Mouse (Mus musculus) kidney, embryonic 16.5 days (tissue): Measurements from ENCODE around the gene Ptn. TPM values are rescaled to one million over a fixed set of nuclear protein-coding genes. Genes with fewer than 3 reads are reported as not detected.
"Not testable (repeated sequence)": the region's sequence is repeated elsewhere in the genome, so short reads cannot be mapped to it uniquely, and the experiment has no call there.

Experiments
- ATAC-seq: fragments of 200-750 bp; cut with Nextera tagmentation; 2 replicates; pipeline ENCODE4 v1.8.0; 2017; ENCODE audit warnings: moderate TSS enrichment; ENCODE audit not compliant: low FRiP score, low TSS enrichment
- H3K27ac ChIP-seq: fragments of 300-500 bp; sonication (generic); 2 replicates; pipeline ENCODE4 v1.5.1; 2014; ENCODE audit warnings: low read length
- H3K27me3 ChIP-seq: fragments of 300-500 bp; sonication (generic); 2 replicates; pipeline ENCODE4 v1.6.1; 2014; ENCODE audit warnings: low read length, control low read depth, mixed read lengths; ENCODE audit not compliant: insufficient read depth
- H3K36me3 ChIP-seq: fragments of 300-500 bp; sonication (generic); 2 replicates; pipeline ENCODE4 v1.6.1; 2014; ENCODE audit warnings: low read length, control low read depth, mixed read lengths; ENCODE audit not compliant: insufficient read depth
- H3K4me1 ChIP-seq: fragments of 300-500 bp; sonication (generic); 2 replicates; pipeline ENCODE4 v1.6.1; 2014; ENCODE audit warnings: low read length, control low read depth, mixed read lengths; ENCODE audit not compliant: insufficient read depth
- H3K4me2 ChIP-seq: fragments of 300-500 bp; sonication (generic); replicated peaks from 2 replicates; pipeline ENCODE4 v1.6.1; 2014; ENCODE audit warnings: low read depth, low read length
- H3K4me3 ChIP-seq: fragments of 300-500 bp; sonication (generic); 2 replicates; pipeline ENCODE4 v1.5.1; 2014; ENCODE audit warnings: mild to moderate bottlenecking, low read length
- H3K9ac ChIP-seq: fragments of 300-500 bp; sonication (generic); replicated peaks from 2 replicates; pipeline ENCODE4 v1.6.1; 2014; ENCODE audit warnings: low read length
- H3K9me3 ChIP-seq: fragments of 300-500 bp; sonication (generic); 2 replicates; pipeline ENCODE4 v1.6.1; 2016; ENCODE audit warnings: low read length, control low read depth
- WGBS: fragments of 180-500 bp; shearing (Covaris S2); extraction: QIAGEN DNeasy Blood & Tissue Kit; methylation state at CpG from one replicate; pipeline ENCODE4 v1.1.7; 2014; 5-methylcytosine and 5-hydroxymethylcytosine counted together
- polyA plus RNA-seq: library from polyadenylated mRNA; unstranded; fragments of >200 nt; fragmentation: Nextera tagmentation; extraction: Ambion mirVana; gene quantifications from 2 replicates; pipeline ENCODE4 v1.2.1, GENCODE M21; 2015

The Ptn gene
- polyA plus RNA-seq, 1 experiment from 2014 or later, result 342 TPM

DNA sequence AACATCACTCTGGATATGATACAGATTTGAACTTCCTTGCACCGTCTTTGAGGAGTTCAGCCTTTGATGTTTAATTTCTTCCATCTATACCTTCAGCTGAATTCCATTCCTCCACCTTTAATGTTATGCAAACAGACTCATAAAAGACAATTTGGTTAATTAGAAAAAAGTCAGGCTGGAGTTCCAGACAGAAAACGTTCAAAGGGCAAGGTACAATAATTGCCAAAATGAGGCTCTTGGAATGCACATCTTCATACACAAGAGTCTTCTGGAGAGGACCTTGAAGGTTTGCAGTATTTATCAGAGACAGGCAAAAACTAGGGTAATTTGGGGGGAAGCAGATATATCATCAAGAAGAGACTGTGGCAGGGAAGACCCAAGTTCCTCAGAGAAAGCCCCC lies 37.5 kb downstream of the Ptn start:
- no peak overlapping the region for H3K9ac ChIP-seq
- WGBS, result 74% methylated on average over 2 of the region's 2 CpGs
- H3K27ac ChIP-seq, result no peak overlapping the region
- H3K27me3 ChIP-seq, result no peaks in the 10 kb centered on the region
- no peak for ATAC-seq
- H3K9me3 ChIP-seq, result no peaks in the 10 kb centered on the region
- H3K4me2 ChIP-seq, result no peak overlapping the region
- no peak overlapping the region for H3K4me3 ChIP-seq
- peaks cover 2% of the 10 kb centered on the region; the same call in 1 of the 2 replicates for H3K36me3 ChIP-seq
- H3K4me1 ChIP-seq, result peaks cover 16% of the 10 kb centered on the region

DNA sequence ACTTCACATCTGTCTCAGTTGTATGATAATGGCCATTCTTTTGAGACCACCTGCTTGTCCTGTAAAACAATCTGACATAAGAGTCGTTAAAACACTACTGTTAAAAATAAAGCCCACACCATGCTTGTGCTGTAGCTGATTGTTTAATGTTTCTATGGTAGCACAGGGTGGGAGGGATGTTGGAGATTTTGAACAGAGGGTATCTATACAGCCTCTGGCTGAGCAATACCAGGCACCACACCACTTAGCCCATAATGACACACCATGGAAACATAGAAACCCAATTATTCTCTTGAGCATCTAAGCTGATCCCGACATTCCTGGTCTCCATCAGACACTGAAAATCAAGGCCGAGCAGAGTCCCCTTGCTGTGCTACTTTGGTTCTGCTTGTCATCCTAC lies 41.0 kb downstream of the Ptn start:
- Histone ChIP-seq H3K4me1 (no peaks in the 10 kb centered on the region), H3K4me3 (no peak overlapping the region), H3K4me2 (no peak overlapping the region), H3K27me3 (no peaks in the 10 kb centered on the region), H3K36me3 (peaks cover 7% of the 10 kb centered on the region), H3K9ac (no peak overlapping the region), H3K27ac (no peak overlapping the region), H3K9me3 (no peaks in the 10 kb centered on the region)
- ATAC-seq, result no peak
- WGBS, result 81% methylated on average over 3 of the region's 3 CpGs

DNA sequence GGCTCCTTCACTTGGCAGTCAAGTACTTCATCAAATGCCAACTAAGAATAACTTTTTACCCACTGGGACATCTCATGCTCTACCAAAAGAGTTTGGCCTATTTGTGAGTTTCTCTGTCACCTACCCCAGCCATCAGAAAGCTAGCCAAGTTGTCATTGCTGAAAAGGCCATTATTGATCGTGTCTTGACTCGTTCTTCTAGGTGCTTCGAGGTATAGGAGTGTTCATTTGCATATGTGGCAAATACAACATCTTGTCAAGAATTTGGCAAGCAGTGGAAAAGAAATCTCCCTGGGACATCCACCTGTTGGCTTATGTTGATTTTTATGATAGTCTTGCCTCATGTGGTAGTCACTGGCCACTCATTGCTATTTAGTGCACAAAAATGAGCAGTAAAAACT lies 43.1 kb downstream of the Ptn start:
- H3K27me3 ChIP-seq, result no peaks in the 10 kb centered on the region
- H3K4me2 ChIP-seq, result no peak overlapping the region
- no peaks in the 10 kb centered on the region for H3K4me1 ChIP-seq
- no peak overlapping the region for H3K27ac ChIP-seq
- peaks cover 7% of the 10 kb centered on the region for H3K36me3 ChIP-seq
- no peak for ATAC-seq
- no peak overlapping the region for H3K4me3 ChIP-seq
- no peaks in the 10 kb centered on the region for H3K9me3 ChIP-seq
- WGBS, result 97% methylated on average over 3 of the region's 3 CpGs
- no peak overlapping the region for H3K9ac ChIP-seq

DNA sequence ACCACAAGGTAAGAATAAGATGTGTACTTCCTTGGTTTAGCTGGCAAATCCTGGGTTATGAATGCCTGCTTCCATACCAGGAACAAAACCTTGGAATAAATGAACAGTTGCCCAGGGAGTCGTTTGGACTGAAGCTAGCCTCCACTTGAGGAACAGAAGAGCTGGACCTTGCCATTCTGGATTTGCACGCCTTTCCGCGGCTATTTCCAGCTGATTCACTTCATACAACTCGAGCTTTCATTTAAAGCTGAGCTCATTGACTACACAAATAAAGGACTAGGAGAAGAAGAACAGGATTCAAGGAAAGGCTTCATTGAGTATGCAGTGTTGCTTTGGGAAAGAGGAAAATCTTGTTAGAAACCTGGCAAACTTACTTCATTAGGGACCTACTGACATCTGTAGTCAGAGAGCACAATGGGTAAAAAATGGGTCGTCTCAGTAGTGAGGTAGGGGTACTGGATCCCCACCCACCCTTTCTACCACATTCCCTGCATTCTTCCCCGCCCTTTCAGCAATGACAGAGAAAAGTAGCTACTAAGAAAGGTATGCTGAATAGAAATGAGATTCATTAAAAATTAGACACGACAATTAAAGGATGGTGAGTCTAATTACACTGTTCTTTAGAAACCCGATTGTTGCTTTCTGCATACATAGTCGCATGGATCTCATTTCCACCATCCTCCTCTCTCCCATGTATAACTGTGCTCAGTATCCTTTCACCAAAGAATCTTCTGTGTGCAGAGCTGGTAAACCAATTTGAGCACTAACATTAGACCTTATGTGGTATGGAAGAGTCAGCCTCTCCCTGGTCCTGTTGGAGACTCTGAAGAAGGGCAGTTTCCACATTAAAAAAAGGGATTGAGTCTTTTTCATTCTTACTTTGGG lies 54.8 kb downstream of the Ptn start:
- Histone ChIP-seq H3K4me2 (no peak overlapping the region), H3K9ac (no peak overlapping the region), H3K9me3 (no peaks in the 10 kb centered on the region), H3K4me3 (no peak overlapping the region), H3K27me3 (no peaks in the 10 kb centered on the region), H3K27ac (no peak overlapping the region), H3K36me3 (0 out of 2 replicates have a peak, but pooled peaks cover 2% of the 10 kb centered on the region), H3K4me1 (no peaks in the 10 kb centered on the region)
- WGBS, result 86% methylated on average over 10 of the region's 10 CpGs
- ATAC-seq, result no peak

DNA sequence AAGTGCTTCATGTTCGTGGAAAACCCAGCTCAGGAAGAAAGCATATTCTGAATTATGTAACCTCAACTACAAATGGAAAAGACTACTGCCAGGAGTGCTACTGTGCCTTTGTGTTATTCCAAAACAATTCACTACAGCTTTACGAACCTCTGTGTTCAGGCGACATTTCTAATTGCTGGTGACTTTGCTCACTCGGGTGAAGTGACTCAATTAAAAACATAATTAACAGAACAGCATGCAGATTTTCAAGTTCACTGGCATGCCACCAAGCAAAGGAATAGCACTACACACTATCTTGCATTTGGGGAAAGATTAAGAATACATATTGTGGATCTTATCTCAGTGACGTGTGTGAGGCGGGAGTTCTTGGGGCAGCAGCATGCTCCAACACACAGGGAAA lies 57.1 kb downstream of the Ptn start:
- ATAC-seq, result no peak
- H3K27me3 ChIP-seq, result no peaks in the 10 kb centered on the region
- H3K9me3 ChIP-seq, result no peaks in the 10 kb centered on the region
- H3K4me3 ChIP-seq, result no peak overlapping the region
- H3K9ac ChIP-seq, result no peak overlapping the region
- no peak overlapping the region for H3K4me2 ChIP-seq
- H3K27ac ChIP-seq, result no peak overlapping the region
- 0 out of 2 replicates have a peak, but pooled peaks cover 2% of the 10 kb centered on the region for H3K36me3 ChIP-seq
- H3K4me1 ChIP-seq, result no peaks in the 10 kb centered on the region
- WGBS, result 65% methylated on average over 6 of the region's 6 CpGs

DNA sequence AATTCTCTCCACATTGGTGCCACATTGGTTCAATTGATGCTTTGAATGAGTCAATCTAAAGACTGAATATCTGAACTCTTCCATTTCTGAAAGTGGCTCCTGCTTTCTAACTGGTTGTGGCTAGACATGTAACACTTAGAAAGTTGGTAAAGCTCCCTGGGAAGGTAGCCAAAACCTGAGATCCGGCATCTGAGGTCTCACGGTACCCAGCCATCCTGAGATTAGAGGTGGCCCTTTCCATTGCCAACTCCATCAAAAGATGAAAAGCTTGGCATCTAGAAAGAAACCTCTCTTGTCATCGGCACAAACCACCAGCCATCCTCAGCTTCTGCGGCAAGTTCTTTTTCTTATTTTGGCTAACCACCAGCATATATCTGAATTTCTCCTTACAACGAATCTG lies 70.2 kb downstream of the Ptn start:
- 94% methylated on average over 5 of the region's 5 CpGs for WGBS
- Histone ChIP-seq H3K9ac (no peak overlapping the region), H3K4me2 (no peak overlapping the region), H3K27me3 (no peaks in the 10 kb centered on the region), H3K27ac (no peak overlapping the region), H3K9me3 (no peaks in the 10 kb centered on the region), H3K36me3 (peaks cover 40% of the 10 kb centered on the region), H3K4me3 (no peak overlapping the region), H3K4me1 (no peaks in the 10 kb centered on the region)
- no peak for ATAC-seq

DNA sequence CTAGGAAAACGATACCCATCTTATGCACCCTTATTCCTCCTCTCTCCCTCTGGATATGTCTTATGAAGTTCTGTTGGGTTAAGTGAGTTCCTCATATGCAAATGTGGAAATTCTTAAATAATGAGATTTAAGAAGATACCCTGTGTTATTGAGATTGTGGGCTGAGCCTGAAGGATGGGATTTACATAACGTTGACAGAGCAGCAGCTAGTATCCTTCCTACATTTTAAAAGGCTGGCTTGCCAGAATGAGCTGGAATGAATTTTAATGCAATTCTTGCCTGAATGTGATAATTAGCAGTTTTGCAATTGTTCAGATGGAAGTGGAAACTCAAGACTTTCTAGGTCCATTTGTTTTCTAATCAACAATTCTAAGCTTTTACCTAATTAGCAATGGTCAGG lies 73.3 kb downstream of the Ptn start:
- 78% methylated on average over 2 of the region's 2 CpGs for WGBS

DNA sequence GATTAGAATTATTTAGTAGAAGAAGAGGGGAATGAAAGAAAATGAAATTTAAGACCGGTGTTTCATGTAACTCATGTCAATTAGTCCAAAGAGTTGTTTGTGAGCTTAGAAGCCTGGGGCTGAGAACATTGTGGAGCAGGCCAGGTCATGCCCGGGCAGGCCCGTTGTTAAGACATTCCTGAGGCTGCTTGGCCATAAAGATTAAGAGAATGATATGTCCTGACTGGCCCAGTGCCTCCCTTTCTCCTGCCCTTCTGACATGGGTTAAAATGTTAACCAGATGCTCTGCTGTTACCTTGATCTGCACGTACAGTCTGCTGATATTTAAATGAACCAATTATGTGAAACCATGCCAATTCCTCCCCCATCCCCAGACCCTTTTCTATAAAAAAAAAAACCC lies 74.4 kb downstream of the Ptn start:
- H3K27me3 ChIP-seq, H3K4me1 ChIP-seq, H3K4me2 ChIP-seq, H3K9ac ChIP-seq, H3K4me3 ChIP-seq: not testable (repeated sequence)
- peak; percentile 65; the same call in 1 of the 2 replicates for ATAC-seq
- peaks cover 20% of the 10 kb centered on the region for H3K9me3 ChIP-seq
- peak overlapping the region; percentile 36; the same call in 1 of the 2 replicates for H3K27ac ChIP-seq
- H3K36me3 ChIP-seq, result peaks cover 58% of the 10 kb centered on the region
- 45% methylated on average over 4 of the region's 4 CpGs for WGBS

More for the DNA sequence above, 73.3 kb downstream of the Ptn start:
- Histone ChIP-seq H3K27ac (no peak overlapping the region), H3K4me1 (no peaks in the 10 kb centered on the region), H3K9me3 (peaks cover 9% of the 10 kb centered on the region; the same call in 1 of the 2 replicates), H3K36me3 (peaks cover 54% of the 10 kb centered on the region), H3K9ac (no peak overlapping the region), H3K4me3 (no peak overlapping the region), H3K4me2 (no peak overlapping the region), H3K27me3 (no peaks in the 10 kb centered on the region)
- ATAC-seq, result no peak

DNA sequence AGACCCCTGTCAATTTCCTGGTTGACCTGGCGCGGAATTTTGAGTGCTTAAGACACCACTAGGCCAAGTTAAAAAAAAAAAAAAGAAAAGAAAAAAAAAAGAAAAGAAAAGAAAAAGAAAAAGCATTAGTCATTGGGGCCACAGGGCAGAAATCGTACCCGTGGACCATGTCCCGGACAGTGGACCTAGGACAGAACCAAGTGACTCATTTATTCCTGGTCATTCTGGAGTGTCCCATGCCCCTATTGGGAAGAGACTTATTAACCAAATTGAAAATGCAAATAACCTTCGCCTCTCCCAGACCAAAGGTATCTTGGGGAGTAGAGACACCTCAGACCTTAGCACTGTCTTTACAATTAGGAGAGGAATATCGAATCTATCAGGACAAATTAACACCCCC lies 80.2 kb downstream of the Ptn start:
- H3K4me2 ChIP-seq, H3K27me3 ChIP-seq, H3K4me3 ChIP-seq, H3K4me1 ChIP-seq, ATAC-seq, H3K27ac ChIP-seq, H3K9ac ChIP-seq: not testable (repeated sequence)
- WGBS, result 96% methylated on average over 7 of the region's 7 CpGs
- Histone ChIP-seq H3K36me3 (peaks cover 57% of the 10 kb centered on the region), H3K9me3 (peaks cover 27% of the 10 kb centered on the region)

DNA sequence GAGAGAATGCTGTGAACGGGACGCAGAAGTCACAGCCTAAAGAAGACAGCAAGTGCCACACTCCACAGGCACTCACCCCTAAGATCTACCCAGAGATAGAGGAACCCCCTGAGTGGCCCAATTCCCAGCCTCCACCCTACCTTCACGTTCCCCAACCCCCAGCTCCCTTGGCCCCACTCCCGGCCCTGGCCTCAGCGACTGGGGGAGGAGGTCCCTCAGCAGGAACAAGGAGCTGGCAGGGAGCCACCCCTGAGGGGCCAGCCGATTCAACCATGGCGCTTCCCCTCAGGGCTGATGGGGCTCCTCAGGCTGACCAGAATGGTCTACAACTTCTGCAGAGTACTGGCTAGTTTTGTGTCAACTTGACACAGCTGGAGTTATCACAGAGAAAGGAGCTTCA lies 81.9 kb downstream of the Ptn start:
- Histone ChIP-seq H3K4me1 (peaks cover 3% of the 10 kb centered on the region; the same call in 1 of the 2 replicates), H3K9ac (no peak overlapping the region), H3K4me2 (no peak overlapping the region), H3K4me3 (no peak overlapping the region), H3K9me3 (peaks cover 26% of the 10 kb centered on the region), H3K27ac (no peak overlapping the region), H3K27me3 (no peaks in the 10 kb centered on the region), H3K36me3 (peaks cover 52% of the 10 kb centered on the region)
- peak; percentile 44; the same call in 1 of the 2 replicates for ATAC-seq
- 64% methylated on average over 7 of the region's 7 CpGs for WGBS
